Mouse (Mus musculus) kidney, adult 9 months (tissue): ENCODE results near the gene Insc.

Source experiments
- DNase-seq: peaks from one replicate; pipeline ENCODE4 v3.0.0; 2022

The Insc gene

GRCm38 (mm10) chr7:114765273-114765672, 21.8 kb downstream of the Insc start:
- no peak for DNase-seq

GRCm38 (mm10) chr7:114766523-114766922, 23.0 kb downstream of the Insc start:
- DNase-seq, result no peak

GRCm38 (mm10) chr7:114768516-114768915, 25.0 kb downstream of the Insc start:
- DNase-seq, result no peak

GRCm38 (mm10) chr7:114769041-114769440, 25.5 kb downstream of the Insc start:
- no peak for DNase-seq

GRCm38 (mm10) chr7:114770586-114770985, 27.1 kb downstream of the Insc start:
- DNase-seq, result no peak

- DNase-seq, result no peak
These were observed 28.3 kb downstream of the Insc start for GRCm38 (mm10) chr7:114771801-114772200.

- DNase-seq, result no peak
These were observed 30.3 kb downstream of the Insc start for GRCm38 (mm10) chr7:114773781-114774180.

GRCm38 (mm10) chr7:114775856-114776255, 32.4 kb downstream of the Insc start:
- DNase-seq, result peak; percentile 51

- no peak for DNase-seq
These were observed 34.8 kb downstream of the Insc start for GRCm38 (mm10) chr7:114778156-114778770.

GRCm38 (mm10) chr7:114779056-114779660, 35.7 kb downstream of the Insc start:
- DNase-seq, result peak; percentile 17

GRCm38 (mm10) chr7:114783291-114783690, 39.8 kb downstream of the Insc start:
- DNase-seq, result peak; percentile 66

- peak; percentile 56 for DNase-seq
These were observed 47.6 kb downstream of the Insc start for GRCm38 (mm10) chr7:114791087-114791486.

- DNase-seq, result peak; percentile 68
These were observed 48.5 kb downstream of the Insc start for GRCm38 (mm10) chr7:114792026-114792425.

- no peak for DNase-seq
These were observed 50.9 kb downstream of the Insc start for GRCm38 (mm10) chr7:114794400-114794799.

GRCm38 (mm10) chr7:114802576-114802975, 59.1 kb downstream of the Insc start:
- no peak for DNase-seq

- DNase-seq, result no peak
These were observed 61.8 kb downstream of the Insc start for GRCm38 (mm10) chr7:114805311-114805710.

- no peak for DNase-seq
These were observed 63.8 kb downstream of the Insc start for GRCm38 (mm10) chr7:114807343-114807742.

GRCm38 (mm10) chr7:114808341-114808740, 64.8 kb downstream of the Insc start:
- DNase-seq, result peak; percentile 59

- DNase-seq, result peak; percentile 77
These were observed 73.9 kb downstream of the Insc start for GRCm38 (mm10) chr7:114817291-114817806.

GRCm38 (mm10) chr7:114817879-114818278, 74.4 kb downstream of the Insc start:
- DNase-seq, result no peak

- no peak for DNase-seq
These were observed 74.9 kb downstream of the Insc start for GRCm38 (mm10) chr7:114818351-114818750.

GRCm38 (mm10) chr7:114818836-114819235, 75.3 kb downstream of the Insc start:
- DNase-seq, result peak; percentile 26

- peak; percentile 81 for DNase-seq
These were observed 79.2 kb downstream of the Insc start for GRCm38 (mm10) chr7:114822736-114823135.

GRCm38 (mm10) chr7:114827360-114827759, 83.9 kb downstream of the Insc start:
- no peak for DNase-seq
